Mouse (Mus musculus): ENCODE data around the gene Chkb.

DNA sequence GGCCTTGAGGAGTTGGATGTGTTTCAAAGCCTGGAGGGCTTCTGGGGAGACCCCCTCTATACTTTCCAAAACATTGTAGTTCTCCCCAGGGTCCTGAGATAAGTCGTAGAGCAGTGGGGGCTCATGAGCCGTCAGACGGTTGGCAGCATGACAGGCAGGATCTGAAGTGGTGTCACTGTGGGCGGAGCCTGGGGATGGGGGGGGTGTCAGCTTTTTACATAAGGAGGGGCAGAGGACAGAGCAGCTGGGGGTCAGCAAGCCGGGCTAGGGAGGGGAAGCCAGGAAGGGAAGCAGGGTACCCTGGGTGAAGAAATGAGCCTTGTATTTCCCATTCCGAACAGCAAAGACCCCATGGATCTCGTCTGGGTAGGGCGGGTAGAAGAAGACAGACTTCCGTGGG lies 43.7 kb upstream of the Chkb start:
- TF ChIP-seq POLR2A (IDR thresholded peaks at IDR 0.05; ENCODE audit: insufficient read depth, low read depth, low read length) (no peak), CTCF (IDR thresholded peaks at IDR 0.05; ENCODE audit: insufficient read depth, low read depth, low read length) (no peak)

Measured in olfactory bulb, adult 2 months (tissue).